Mouse (Mus musculus): ENCODE measurements around the gene Gucy1b2.

GRCm38 (mm10) chr14:62380606-62381005, 75.5 kb downstream of the Gucy1b2 start:
- TF ChIP-seq CTCF (IDR thresholded peaks at IDR 0.05; ENCODE audit: low read depth, low read length) (no peak), POLR2A (IDR thresholded peaks at IDR 0.05; ENCODE audit: extremely low read depth, insufficient read depth, low read length) (no peak)

All from liver, adult 2 months (tissue).